Mouse (Mus musculus) cerebellum, adult 2 months (tissue): Measurements from ENCODE around the gene Fam198a.

ENCODE experiments used
- CTCF ChIP-seq: fragments of 200-500 bp; IDR thresholded peaks from 2 replicates; pipeline ENCODE4 v1.5.1; 2011; ENCODE audit warnings: low read depth, mild to moderate bottlenecking, control low read depth, low read length, moderate library complexity, borderline replicate concordance; ENCODE audit not compliant: insufficient read depth
- POLR2A ChIP-seq: fragments of 200-500 bp; IDR thresholded peaks from 2 replicates; pipeline ENCODE4 v1.6.1; 2011; ENCODE audit warnings: low read length, control low read depth, borderline replicate concordance; ENCODE audit not compliant: insufficient read depth

DNA sequence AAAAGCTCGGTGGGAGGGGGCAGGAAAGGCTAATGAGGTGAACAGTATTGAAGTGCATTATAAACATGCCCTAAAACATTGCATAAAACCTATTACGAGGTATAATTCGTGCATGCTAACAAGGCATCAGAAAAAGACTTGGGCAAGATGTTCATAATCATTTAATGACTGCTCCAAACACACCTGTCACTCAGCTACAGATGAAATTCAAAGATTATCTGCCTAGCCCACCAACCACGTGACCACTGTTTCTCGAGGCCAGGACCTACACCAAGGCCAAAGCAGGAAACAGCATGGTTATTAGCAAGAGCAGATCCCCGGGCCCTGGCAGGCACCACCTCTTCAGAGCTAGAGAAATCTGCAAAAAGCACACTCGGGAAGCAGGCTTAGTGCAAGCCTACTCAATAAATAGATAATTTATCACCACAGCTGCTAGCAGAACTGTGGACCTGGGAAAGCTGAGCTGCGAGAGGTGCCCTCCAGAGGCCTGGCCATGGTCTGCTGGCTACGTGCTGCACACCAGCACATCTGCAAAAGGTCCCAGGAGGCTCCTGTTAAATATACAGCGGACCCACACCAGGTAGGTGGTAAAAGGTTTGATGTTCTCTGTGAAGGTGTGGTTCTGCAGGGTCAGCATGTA is 30.8 kb downstream of the Fam198a start:
- TF ChIP-seq CTCF (no peak), POLR2A (no peak)
